Mouse (Mus musculus) neutrophil, adult 5-6 weeks (primary cell): ENCODE measurements around the gene H2al2a. TPM values are rescaled to one million over a fixed set of nuclear protein-coding genes. Genes with fewer than 3 reads are reported as not detected.
A peak's percentile ranks its signal among the peaks of the same experiment; 100 is the strongest.

Experiments used
- ATAC-seq: fragments of 151-379, 151-347 bp; 2 replicates; pipeline ENCODE4 v1.8.0; 2017; ENCODE audit warnings: mild to moderate bottlenecking, moderate TSS enrichment; ENCODE audit not compliant: insufficient number of reproducible peaks, poor library complexity, low FRiP score, severe bottlenecking; ENCODE audit errors: extremely low read depth
- total RNA-seq: library from RNA; stranded (forward); fragments of 200-1000 nt; gene quantifications from 2 replicates; pipeline ENCODE4 v1.2.3, GENCODE M21; 2017

H2al2a gene
- total RNA-seq, 1 experiment from 2014 or later = not detected

- ATAC-seq = no peak
These were observed 32.9 kb upstream of the H2al2a start for GRCm38 (mm10) chr2:18029656-18030055.

GRCm38 (mm10) chr2:18028140-18029021 lies 31.6 kb upstream of the H2al2a start:
- peak; percentile 27 for ATAC-seq

GRCm38 (mm10) chr2:18027448-18028139 lies 30.8 kb upstream of the H2al2a start:
- peak; percentile 77 for ATAC-seq

- no peak for ATAC-seq
These were observed 29.6 kb upstream of the H2al2a start for GRCm38 (mm10) chr2:18026116-18026947.

GRCm38 (mm10) chr2:18025781-18026115 lies 29.0 kb upstream of the H2al2a start:
- no peak for ATAC-seq

- no peak for ATAC-seq
These were observed 28.4 kb upstream of the H2al2a start for GRCm38 (mm10) chr2:18025116-18025515.

- no peak for ATAC-seq
These were observed 26.1 kb upstream of the H2al2a start for GRCm38 (mm10) chr2:18022886-18023285.

- no peak for ATAC-seq
These were observed 22.4 kb upstream of the H2al2a start for GRCm38 (mm10) chr2:18019122-18019521.

- no peak for ATAC-seq
These were observed 20.6 kb upstream of the H2al2a start for GRCm38 (mm10) chr2:18017321-18017720.

GRCm38 (mm10) chr2:18016639-18017038 lies 19.9 kb upstream of the H2al2a start:
- ATAC-seq = no peak

GRCm38 (mm10) chr2:18015581-18015980 lies 18.8 kb upstream of the H2al2a start:
- ATAC-seq = no peak

GRCm38 (mm10) chr2:18012866-18013265 lies 16.1 kb upstream of the H2al2a start:
- no peak for ATAC-seq

GRCm38 (mm10) chr2:18011226-18011625 lies 14.5 kb upstream of the H2al2a start:
- no peak for ATAC-seq

GRCm38 (mm10) chr2:18005137-18005536 lies 8.4 kb upstream of the H2al2a start:
- ATAC-seq = no peak

GRCm38 (mm10) chr2:18004286-18004685 lies 7.5 kb upstream of the H2al2a start:
- ATAC-seq = no peak

- no peak for ATAC-seq
These were observed 5.5 kb upstream of the H2al2a start for GRCm38 (mm10) chr2:18002306-18002705.

- no peak for ATAC-seq
These were observed 7.2 kb downstream of the H2al2a start for GRCm38 (mm10) chr2:17989562-17989961.

GRCm38 (mm10) chr2:17989115-17989514 lies 7.6 kb downstream of the H2al2a start:
- ATAC-seq = no peak

GRCm38 (mm10) chr2:17986694-17987093 lies 10.1 kb downstream of the H2al2a start:
- no peak for ATAC-seq
